Mouse (Mus musculus) MEL (cell line): Measurements from ENCODE around the gene Mbnl1. TPM values are rescaled to one million over a fixed set of nuclear protein-coding genes. Genes with fewer than 3 reads are reported as not detected.
A peak's percentile ranks its signal among the peaks of the same experiment; 100 is the strongest.

Experiments used
- DNase-seq: peaks from one replicate; pipeline ENCODE4 v3.0.0; 2011; ENCODE audit warnings: low read depth, low spot score
- H3K27ac ChIP-seq: 2 replicates; pipeline ENCODE4 v1.5.1; 2012; ENCODE audit warnings: low read depth, mild to moderate bottlenecking, control low read depth, low read length, moderate library complexity; ENCODE audit not compliant: control insufficient read depth
- H3K27me3 ChIP-seq, 2 experiments: fragments of 150-350 bp in 1 of 2; sonication (generic) in 1 of 2; 2 replicates each; pipeline ENCODE4 v1.6.1; 2012; ENCODE audit warnings: low read length in 2 of 2, mild to moderate bottlenecking in 2 of 2, improper control_type of control experiment in 1 of 2, moderate library complexity in 1 of 2; ENCODE audit not compliant: insufficient read depth in 2 of 2, control insufficient read depth in 1 of 2
- H3K36me3 ChIP-seq, 2 experiments: 2 replicates each; pipeline ENCODE4 v1.6.1; 2012 to 2014; ENCODE audit warnings: low read length in 2 of 2, improper control_type of control experiment in 1 of 2, inconsistent platforms in 1 of 2, mild to moderate bottlenecking in 1 of 2; ENCODE audit not compliant: insufficient read depth in 2 of 2, control insufficient read depth in 1 of 2
- H3K4me1 ChIP-seq, 2 experiments: fragments of 150-350 bp in 1 of 2; sonication (generic) in 1 of 2; 2 replicates each; pipeline ENCODE4 v1.6.1; 2012; ENCODE audit warnings: low read length in 2 of 2, improper control_type of control experiment in 1 of 2, mild to moderate bottlenecking in 1 of 2; ENCODE audit not compliant: insufficient read depth in 2 of 2, control insufficient read depth in 1 of 2
- H3K4me3 ChIP-seq, 2 experiments: fragments of 150-350 bp in 1 of 2; sonication (generic) in 1 of 2; 2 replicates each; pipeline ENCODE4 v1.5.1; 2012; ENCODE audit warnings: low read depth in 2 of 2, low read length in 2 of 2, mild to moderate bottlenecking in 2 of 2, moderate library complexity in 2 of 2, control low read depth in 1 of 2, improper control_type of control experiment in 1 of 2; ENCODE audit not compliant: control insufficient read depth in 1 of 2, insufficient read depth in 1 of 2
- H3K79me2 ChIP-seq: 2 replicates; pipeline ENCODE4 v1.6.1; 2012; ENCODE audit warnings: mild to moderate bottlenecking, low read length, moderate library complexity; ENCODE audit not compliant: control insufficient read depth, poor library complexity, insufficient read depth
- H3K9ac ChIP-seq: 2 replicates; pipeline ENCODE4 v1.6.1; 2012; ENCODE audit warnings: low read depth, mild to moderate bottlenecking, control low read depth, low read length, moderate library complexity; ENCODE audit not compliant: control insufficient read depth, poor library complexity, severe bottlenecking
- H3K9me3 ChIP-seq: fragments of 150-350 bp; sonication (generic); replicated peaks from 2 replicates; pipeline ENCODE4 v1.6.1; 2012; ENCODE audit warnings: mild to moderate bottlenecking, low read length, improper control_type of control experiment, moderate library complexity; ENCODE audit not compliant: insufficient read depth
- MAFK ChIP-seq: IDR thresholded peaks from 2 replicates; pipeline ENCODE4 v1.6.1; 2011; ENCODE audit warnings: low read depth, mild to moderate bottlenecking, low read length, improper control_type of control experiment, borderline replicate concordance
- MAX ChIP-seq: IDR thresholded peaks from 2 replicates; pipeline ENCODE4 v1.6.1; 2011; ENCODE audit warnings: low read length, improper control_type of control experiment
- NELFE ChIP-seq: IDR thresholded peaks from 2 replicates; pipeline ENCODE4 v1.6.1; 2011; ENCODE audit warnings: low read depth, low read length, improper control_type of control experiment
- POLR2A ChIP-seq, 2 experiments: IDR thresholded peaks; 2 replicates each; pipeline ENCODE4 v1.6.1; 2011 to 2012; ENCODE audit warnings: low read length in 2 of 2, mild to moderate bottlenecking in 2 of 2, control low read depth in 1 of 2, improper control_type of control experiment in 1 of 2, low read depth in 1 of 2, moderate library complexity in 1 of 2; ENCODE audit not compliant: control insufficient read depth in 1 of 2, insufficient read depth in 1 of 2, poor library complexity in 1 of 2
- POLR2AphosphoS2 ChIP-seq: IDR thresholded peaks from 2 replicates; pipeline ENCODE4 v1.6.1; 2011; ENCODE audit warnings: low read length, improper control_type of control experiment
- POLR2AphosphoS5 ChIP-seq: IDR thresholded peaks from 2 replicates; pipeline ENCODE4 v1.6.1; 2012; ENCODE audit warnings: low read depth, borderline replicate concordance, mild to moderate bottlenecking, inconsistent platforms, low read length, moderate library complexity, mixed read lengths
- SMC3 ChIP-seq: IDR thresholded peaks from 2 replicates; pipeline ENCODE4 v1.6.1; 2011; ENCODE audit warnings: low read depth, low read length, improper control_type of control experiment
- UBTF ChIP-seq: IDR thresholded peaks from 2 replicates; pipeline ENCODE4 v1.6.1; 2012; ENCODE audit warnings: low read depth, mild to moderate bottlenecking, inconsistent platforms, low read length, improper control_type of control experiment, moderate library complexity, borderline replicate concordance; ENCODE audit not compliant: insufficient read depth
- USF1 ChIP-seq: IDR thresholded peaks from 2 replicates; pipeline ENCODE4 v1.6.1; 2014; ENCODE audit warnings: low read depth, mild to moderate bottlenecking, inconsistent platforms, low read length, improper control_type of control experiment, moderate library complexity
- USF2 ChIP-seq, 2 experiments: IDR thresholded peaks; 2 replicates each; pipeline ENCODE4 v1.6.1; 2011 to 2012; ENCODE audit warnings: improper control_type of control experiment in 2 of 2, low read length in 2 of 2, borderline replicate concordance in 1 of 2, inconsistent platforms in 1 of 2, low read depth in 1 of 2, mild to moderate bottlenecking in 1 of 2; ENCODE audit not compliant: insufficient read depth in 1 of 2
- ZC3H11A ChIP-seq: IDR thresholded peaks from 2 replicates; pipeline ENCODE4 v1.6.1; 2012; ENCODE audit warnings: low read depth, mild to moderate bottlenecking, inconsistent platforms, low read length, improper control_type of control experiment
- ZMIZ1 ChIP-seq: IDR thresholded peaks from 2 replicates; pipeline ENCODE4 v1.6.1; 2012; ENCODE audit warnings: low read depth, mild to moderate bottlenecking, inconsistent platforms, low read length, improper control_type of control experiment, moderate library complexity
- ZNF384 ChIP-seq: IDR thresholded peaks from 2 replicates; pipeline ENCODE4 v1.6.1; 2012; ENCODE audit warnings: low read depth, mild to moderate bottlenecking, inconsistent platforms, low read length, improper control_type of control experiment
- polyA plus RNA-seq, 2 experiments: library from polyadenylated mRNA; stranded (reverse) in 1 of 2; unstranded in 1 of 2; fragments of >175 nt in 1 of 2; fragments of >200 nt in 1 of 2; gene quantifications; 2 replicates each; pipeline versions ENCODE4 v1.2.1 to v1.2.4; 2012; ENCODE audit warnings: low replicate concordance in 2 of 2, low read depth in 1 of 2; ENCODE audit not compliant: insufficient read length in 2 of 2, insufficient read depth in 1 of 2, missing spikeins in 1 of 2
- total RNA-seq: library from RNA; depleted of rRNA; stranded (reverse); fragments of 300-350 nt; gene quantifications from 2 replicates; pipeline ENCODE4 v1.2.3, GENCODE M21; 2012

Gene Mbnl1
- total and polyA plus RNA-seq, 3 experiments, result 250 to 371 (median 341) TPM

- Histone ChIP-seq H3K79me2 (no peaks in the 10 kb centered on the region), H3K9me3 (no peaks in the 10 kb centered on the region), H3K9ac (no peak overlapping the region), H3K36me3 (peaks cover 2 to 35% of the 10 kb centered on the region in 2 experiments), H3K27me3 (no peaks in the 10 kb centered on the region)
- TF ChIP-seq MAFK, result no peak
- no peak for TF ChIP-seq USF2 (IDR thresholded peaks at IDR 0.05; ENCODE audit: borderline replicate concordance in 1 of 2, insufficient read depth in 1 of 2, low read depth in 1 of 2, low read length in 2 of 2)
- 0 out of 2 replicates have a peak, but pooled peaks have one; percentile 55 for TF ChIP-seq POLR2AphosphoS5
- TF ChIP-seq ZMIZ1, result no peak
- TF ChIP-seq ZC3H11A, result no peak
- TF ChIP-seq UBTF, result no peak
- no peak for TF ChIP-seq POLR2A (IDR thresholded peaks at IDR 0.05; ENCODE audit: control insufficient read depth in 1 of 2, insufficient read depth in 1 of 2, low read depth in 1 of 2, low read length in 2 of 2, poor library complexity in 1 of 2)
- TF ChIP-seq SMC3, result no peak
- TF ChIP-seq POLR2AphosphoS2, result peak; percentile 2
- TF ChIP-seq, all 39 proteins: peak for 2
- H3K4me3 ChIP-seq, result no peak overlapping the region
- H3K27ac ChIP-seq, result no peak overlapping the region
- H3K4me1 ChIP-seq, result no peaks in the 10 kb centered on the region
- peak; percentile 36 for DNase-seq
Measured at GRCm38 (mm10) chr3:60631183-60631582, 158.6 kb downstream of the Mbnl1 start.

- Histone ChIP-seq H3K9me3 (no peaks in the 10 kb centered on the region), H3K79me2 (no peaks in the 10 kb centered on the region), H3K27me3 (no peaks in the 10 kb centered on the region), H3K36me3 (peaks cover 2 to 29% of the 10 kb centered on the region in 2 experiments), H3K4me3 (no peak overlapping the region)
- TF ChIP-seq USF1, result no peak
- no peak for TF ChIP-seq MAFK
- 0 out of 4 replicates have a peak, but pooled peaks of 1 of the 2 experiments have one; percentile 16 for TF ChIP-seq POLR2A (IDR thresholded peaks at IDR 0.05; ENCODE audit: control insufficient read depth in 1 of 2, insufficient read depth in 1 of 2, low read depth in 1 of 2, low read length in 2 of 2, poor library complexity in 1 of 2)
- TF ChIP-seq, all 39 proteins: peak for 1
- Histone ChIP-seq H3K27ac (no peak overlapping the region), H3K4me1 (no peaks in the 10 kb centered on the region), H3K9ac (no peak overlapping the region)
- no peak for DNase-seq
Measured at GRCm38 (mm10) chr3:60631754-60632153, 159.1 kb downstream of the Mbnl1 start.

GRCm38 (mm10) chr3:60632796-60633466 lies 160.3 kb downstream of the Mbnl1 start:
- no peak overlapping the region for H3K4me3 ChIP-seq
- no peaks in the 10 kb centered on the region for H3K9me3 ChIP-seq
- no peak overlapping the region for H3K9ac ChIP-seq
- peaks cover 2 to 20% of the 10 kb centered on the region in 2 experiments; a peak in 3 of 4 replicates for H3K36me3 ChIP-seq
- TF ChIP-seq ZNF384 (peak; percentile 71), MAX (no peak), POLR2AphosphoS2 (0 out of 2 replicates have a peak, but pooled peaks have one; percentile 35), SMC3 (no peak; the same call in 1 of the 2 replicates), NELFE (no peak)
- H3K27me3 ChIP-seq, result no peaks in the 10 kb centered on the region
- H3K79me2 ChIP-seq, result no peaks in the 10 kb centered on the region
- peak; percentile 42 for DNase-seq
- H3K4me1 ChIP-seq, result no peaks in the 10 kb centered on the region
- H3K27ac ChIP-seq, result no peak overlapping the region
